Mouse (Mus musculus) lung, embryonic 14.5 days (tissue): ENCODE measurements around the gene Cd93. TPM values are rescaled to one million over a fixed set of nuclear protein-coding genes. Genes with fewer than 3 reads are reported as not detected.

Source experiments
- ATAC-seq: fragments of 200-750 bp; cut with Nextera tagmentation; 2 replicates; pipeline ENCODE4 v1.8.0; 2017; ENCODE audit warnings: mild to moderate bottlenecking, moderate TSS enrichment, moderate library complexity; ENCODE audit not compliant: insufficient read depth
- DNase-seq: peaks from one replicate; pipeline ENCODE4 v3.0.0-alpha.2; 2015
- H3K27ac ChIP-seq: fragments of 300-500 bp; sonication (generic); 2 replicates; pipeline ENCODE4 v1.5.1; 2014; ENCODE audit warnings: low read depth, mild to moderate bottlenecking, moderate library complexity
- H3K27me3 ChIP-seq: fragments of 300-500 bp; sonication (generic); 2 replicates; pipeline ENCODE4 v1.6.1; 2014; ENCODE audit warnings: low read length, control low read depth; ENCODE audit not compliant: insufficient read depth
- H3K36me3 ChIP-seq: fragments of 300-500 bp; sonication (generic); 2 replicates; pipeline ENCODE4 v1.6.1; 2014; ENCODE audit warnings: control low read depth; ENCODE audit not compliant: insufficient read depth
- H3K4me1 ChIP-seq: fragments of 300-500 bp; sonication (generic); 2 replicates; pipeline ENCODE4 v1.6.1; 2014; ENCODE audit warnings: antibody characterized with exemption, control low read depth; ENCODE audit not compliant: insufficient read depth
- H3K4me2 ChIP-seq: fragments of 300-500 bp; sonication (generic); 2 replicates; pipeline ENCODE4 v1.6.1; 2014; ENCODE audit warnings: mild to moderate bottlenecking
- H3K4me3 ChIP-seq: fragments of 300-500 bp; sonication (generic); 2 replicates; pipeline ENCODE4 v1.5.1; 2014; ENCODE audit warnings: low read depth, low read length
- H3K9ac ChIP-seq: fragments of 300-500 bp; sonication (generic); 2 replicates; pipeline ENCODE4 v1.6.1; 2014
- H3K9me3 ChIP-seq: fragments of 300-500 bp; sonication (generic); 2 replicates; pipeline ENCODE4 v1.6.1; 2016; ENCODE audit warnings: low read depth, low read length, control low read depth
- CTCF ChIP-seq: IDR thresholded peaks from 2 replicates; pipeline ENCODE4 v1.5.1; 2016; ENCODE audit warnings: antibody characterized with exemption, low read depth
- WGBS: fragments of 180-500 bp; shearing (Covaris S2); extraction: QIAGEN DNeasy Blood & Tissue Kit; methylation state at CpG from one replicate; pipeline ENCODE4 v1.1.7; 2014; 5-methylcytosine and 5-hydroxymethylcytosine counted together
- polyA plus RNA-seq: library from polyadenylated mRNA; unstranded; fragments of >200 nt; fragmentation: Nextera tagmentation; extraction: Ambion mirVana; gene quantifications from 2 replicates; pipeline ENCODE4 v1.2.1, GENCODE M21; 2014

Gene Cd93
- polyA plus RNA-seq, 1 experiment from 2014 or later = 33.7 TPM

GRCm38 (mm10) chr2:148442710-148443109 lies 653 bp downstream of the Cd93 start:
- no peak for TF ChIP-seq CTCF
- Histone ChIP-seq H3K9ac (peak overlapping the region; percentile 55), H3K27me3 (no peaks in the 10 kb centered on the region), H3K4me3 (peak overlapping the region; percentile 34), H3K4me1 (peaks cover 12% of the 10 kb centered on the region), H3K27ac (peak overlapping the region; percentile 86), H3K9me3 (no peaks in the 10 kb centered on the region), H3K4me2 (peak overlapping the region; percentile 42), H3K36me3 (no peaks in the 10 kb centered on the region; the same call in 1 of the 2 replicates)
- DNase-seq (no peak), ATAC-seq (no peak)
- WGBS = 63% methylated on average over 4 of the region's 4 CpGs

GRCm38 (mm10) chr2:148442172-148442571 lies 1.2 kb downstream of the Cd93 start:
- Histone ChIP-seq H3K4me3 (peak overlapping the region; percentile 34), H3K4me2 (peak overlapping the region; percentile 42), H3K4me1 (peaks cover 12% of the 10 kb centered on the region), H3K9me3 (no peaks in the 10 kb centered on the region), H3K27me3 (no peaks in the 10 kb centered on the region), H3K36me3 (no peaks in the 10 kb centered on the region; the same call in 1 of the 2 replicates), H3K9ac (peak overlapping the region; percentile 55), H3K27ac (peak overlapping the region; percentile 86)
- WGBS = 69% methylated on average over 4 of the region's 4 CpGs
- no peak for TF ChIP-seq CTCF
- DNase-seq (peak; percentile 26), ATAC-seq (no peak)

GRCm38 (mm10) chr2:148441421-148441820 lies 1.9 kb downstream of the Cd93 start:
- Histone ChIP-seq H3K9ac (peak overlapping the region; percentile 55; the same call in 1 of the 2 replicates), H3K36me3 (no peaks in the 10 kb centered on the region; the same call in 1 of the 2 replicates), H3K27me3 (no peaks in the 10 kb centered on the region), H3K9me3 (no peaks in the 10 kb centered on the region), H3K27ac (peak overlapping the region; percentile 21; the same call in 1 of the 2 replicates), H3K4me2 (peak overlapping the region; percentile 42), H3K4me3 (peak overlapping the region; percentile 34), H3K4me1 (peaks cover 12% of the 10 kb centered on the region)
- no peak for DNase-seq
- ATAC-seq = no peak
- TF ChIP-seq CTCF = no peak
- WGBS = 69% methylated on average over 10 of the region's 10 CpGs

GRCm38 (mm10) chr2:148439691-148440276 lies 3.6 kb downstream of the Cd93 start:
- no peaks in the 10 kb centered on the region for H3K27me3 ChIP-seq
- 37% methylated on average over 3 of the region's 3 CpGs for WGBS
- peak overlapping the region; percentile 25 for H3K4me3 ChIP-seq
- no peak for DNase-seq
- peak overlapping the region; percentile 49 for H3K4me2 ChIP-seq
- no peak for ATAC-seq
- TF ChIP-seq CTCF = no peak
- H3K36me3 ChIP-seq = no peaks in the 10 kb centered on the region; the same call in 1 of the 2 replicates
- no peak overlapping the region for H3K9ac ChIP-seq
- H3K9me3 ChIP-seq = no peaks in the 10 kb centered on the region
- no peak overlapping the region for H3K27ac ChIP-seq
- peaks cover 12% of the 10 kb centered on the region for H3K4me1 ChIP-seq

- 38% methylated on average over 3 of the region's 3 CpGs for WGBS
- no peaks in the 10 kb centered on the region for H3K27me3 ChIP-seq
- no peak for TF ChIP-seq CTCF
Measured at GRCm38 (mm10) chr2:148436285-148436684, 7.1 kb downstream of the Cd93 start.

GRCm38 (mm10) chr2:148432346-148432745 lies 11.0 kb downstream of the Cd93 start:
- no peak overlapping the region for H3K9ac ChIP-seq
- no peaks in the 10 kb centered on the region for H3K9me3 ChIP-seq
- H3K4me1 ChIP-seq = 0 out of 2 replicates have a peak, but pooled peaks cover 3% of the 10 kb centered on the region
- H3K27ac ChIP-seq = no peak overlapping the region
- DNase-seq (peak; percentile 66), ATAC-seq (peak; percentile 78)
- H3K36me3 ChIP-seq = no peaks in the 10 kb centered on the region
- H3K27me3 ChIP-seq = no peaks in the 10 kb centered on the region
- no peak for TF ChIP-seq CTCF
- 25% methylated on average over 2 of the region's 2 CpGs for WGBS
- no peak overlapping the region for H3K4me3 ChIP-seq
- no peak overlapping the region for H3K4me2 ChIP-seq

More at GRCm38 (mm10) chr2:148436285-148436684, 7.1 kb downstream of the Cd93 start:
- no peaks in the 10 kb centered on the region; the same call in 1 of the 2 replicates for H3K36me3 ChIP-seq
- no peak overlapping the region for H3K4me3 ChIP-seq
- H3K9ac ChIP-seq = no peak overlapping the region
- no peak overlapping the region for H3K27ac ChIP-seq
- no peak overlapping the region for H3K4me2 ChIP-seq
- peaks cover 7% of the 10 kb centered on the region; the same call in 1 of the 2 replicates for H3K4me1 ChIP-seq
- ATAC-seq (no peak), DNase-seq (no peak)
- H3K9me3 ChIP-seq = no peaks in the 10 kb centered on the region

- H3K4me2 ChIP-seq = no peak overlapping the region
- H3K9ac ChIP-seq = no peak overlapping the region
- no peaks in the 10 kb centered on the region for H3K27me3 ChIP-seq
- no peaks in the 10 kb centered on the region for H3K36me3 ChIP-seq
- no peak overlapping the region for H3K4me3 ChIP-seq
- no peaks in the 10 kb centered on the region for H3K9me3 ChIP-seq
- WGBS = 64% methylated on average over 4 of the region's 4 CpGs
- ATAC-seq (no peak), DNase-seq (no peak)
- no peak for TF ChIP-seq CTCF
- H3K27ac ChIP-seq = no peak overlapping the region
- 0 out of 2 replicates have a peak, but pooled peaks cover 3% of the 10 kb centered on the region for H3K4me1 ChIP-seq
Measured at GRCm38 (mm10) chr2:148430941-148431340, 12.4 kb downstream of the Cd93 start.
